Mouse (Mus musculus): ENCODE data around the gene Galnt14.

The Galnt14 gene

DNA sequence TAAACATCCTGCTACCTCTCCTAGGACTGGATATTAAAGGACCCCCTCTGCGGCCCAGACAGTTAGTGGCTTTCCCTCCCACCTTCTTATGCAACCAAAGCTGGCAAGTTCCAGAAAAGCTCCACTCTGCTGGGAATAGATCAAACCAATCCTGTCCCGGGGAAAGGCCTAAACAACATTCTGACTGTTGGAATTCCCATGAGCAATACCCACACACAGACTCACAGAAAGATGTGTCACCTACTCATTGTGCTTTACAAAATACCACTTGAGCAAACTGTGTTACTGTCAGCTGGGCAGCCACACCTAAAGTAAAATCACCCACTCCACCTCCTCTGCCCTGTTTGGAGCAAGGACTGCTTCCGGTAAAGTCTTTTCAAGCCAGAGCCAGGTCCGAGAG, 207.6 kb downstream of the Galnt14 start:
- DNase-seq: no peak

DNA sequence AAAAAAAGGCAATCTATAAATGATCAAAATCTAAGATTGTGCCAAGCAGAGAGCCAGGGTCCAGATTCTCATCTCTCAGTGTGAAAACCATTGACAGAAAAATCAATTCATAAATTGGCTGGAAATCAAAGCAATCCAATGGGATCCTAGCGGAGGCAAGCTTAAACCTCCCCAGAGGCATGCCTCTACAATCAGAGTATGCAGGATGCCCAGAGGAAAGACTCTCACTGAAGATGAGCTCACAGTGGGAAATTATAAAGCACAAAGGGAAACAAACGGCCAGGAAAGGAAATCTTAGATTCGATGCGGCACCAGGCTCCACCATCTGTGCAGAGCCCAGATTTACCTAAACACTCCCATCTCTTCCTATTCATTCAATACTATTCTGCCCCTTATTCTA, 220.7 kb downstream of the Galnt14 start:
- DNase-seq: no peak

DNA sequence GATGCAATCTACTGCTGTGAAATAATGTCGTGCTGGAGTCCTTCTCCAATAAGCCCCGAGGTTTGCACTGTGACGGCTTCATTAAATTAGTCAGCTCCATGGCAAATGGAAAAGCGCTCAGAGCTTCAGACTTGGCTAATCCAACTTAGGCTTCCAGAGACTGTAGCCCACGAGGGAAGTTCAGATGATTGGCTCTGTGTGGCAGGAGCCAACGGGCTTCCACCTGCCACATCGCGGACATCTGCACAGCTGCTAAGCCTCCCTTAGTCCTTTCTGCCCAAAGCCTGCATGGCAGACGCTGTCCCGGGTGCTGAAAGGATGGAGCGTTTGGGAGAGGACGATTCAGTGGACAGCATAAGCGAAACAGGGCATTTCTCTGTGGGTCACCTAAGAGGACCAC, 222.5 kb downstream of the Galnt14 start:
- no peak for DNase-seq

DNA sequence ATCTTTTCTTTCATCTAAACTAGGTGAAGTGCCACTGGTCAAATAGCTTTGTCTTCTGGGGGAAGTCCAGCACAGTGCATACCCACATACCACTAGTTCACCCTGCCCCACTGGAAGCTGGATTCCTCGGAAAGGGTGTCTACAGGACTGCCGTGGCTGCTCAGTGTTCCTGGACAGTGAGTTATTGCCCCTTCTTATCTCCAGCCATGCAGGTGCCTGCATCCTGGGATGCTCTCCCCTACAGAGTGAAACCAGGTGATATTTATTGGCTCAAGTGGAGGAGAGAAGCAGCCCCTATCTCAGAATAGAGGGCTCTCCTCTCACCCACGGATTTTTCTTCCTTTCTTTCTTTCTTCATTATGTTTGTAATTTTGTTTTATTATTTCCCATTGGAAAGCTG, 222.9 kb downstream of the Galnt14 start:
- no peak for DNase-seq

DNA sequence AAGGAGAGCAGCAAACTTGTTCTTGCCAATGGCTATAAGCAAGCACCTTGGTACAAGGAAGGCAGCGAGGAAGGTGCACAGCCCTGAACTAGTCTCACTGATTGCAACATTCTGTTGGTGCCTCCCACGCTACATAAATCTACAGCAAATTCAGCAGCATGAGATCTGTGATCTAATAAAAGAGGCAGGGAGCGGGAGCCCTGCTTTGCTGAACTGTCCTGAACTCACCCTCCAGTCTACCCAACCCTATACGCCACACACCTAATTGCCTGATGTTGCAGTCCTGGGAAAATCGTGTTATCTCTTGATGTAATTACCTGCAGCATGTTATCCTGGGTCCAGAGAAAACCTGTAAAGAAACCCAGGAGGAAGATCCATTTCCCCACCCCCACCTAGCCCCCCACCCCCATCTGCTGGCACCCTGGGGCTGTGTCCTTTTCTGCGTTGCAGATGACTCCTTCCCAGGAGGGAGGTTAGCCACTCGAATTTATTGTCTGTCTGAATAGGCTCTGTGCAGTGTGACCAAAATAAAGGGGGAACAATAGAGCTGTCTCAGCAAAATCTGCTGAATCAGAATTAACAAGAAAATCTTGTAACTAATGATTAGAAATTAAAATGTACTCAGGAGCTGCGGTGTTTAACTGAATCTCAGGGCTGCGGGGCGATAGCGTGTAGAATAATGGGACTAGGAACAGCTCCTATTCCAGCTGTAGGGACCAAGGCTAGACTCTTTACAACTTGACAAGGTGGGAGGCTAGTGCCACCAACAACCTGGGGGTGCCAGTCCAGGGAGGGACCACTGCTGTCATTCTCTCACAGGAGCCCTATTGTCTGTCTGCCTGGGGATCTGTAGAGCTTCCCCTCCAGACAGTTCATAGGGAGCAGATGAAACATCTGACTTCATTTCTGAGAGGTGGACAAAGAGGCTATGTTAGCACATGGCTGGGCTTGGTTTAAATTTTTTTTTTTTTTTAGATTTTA, 232.9 kb downstream of the Galnt14 start:
- no peak for DNase-seq

DNA sequence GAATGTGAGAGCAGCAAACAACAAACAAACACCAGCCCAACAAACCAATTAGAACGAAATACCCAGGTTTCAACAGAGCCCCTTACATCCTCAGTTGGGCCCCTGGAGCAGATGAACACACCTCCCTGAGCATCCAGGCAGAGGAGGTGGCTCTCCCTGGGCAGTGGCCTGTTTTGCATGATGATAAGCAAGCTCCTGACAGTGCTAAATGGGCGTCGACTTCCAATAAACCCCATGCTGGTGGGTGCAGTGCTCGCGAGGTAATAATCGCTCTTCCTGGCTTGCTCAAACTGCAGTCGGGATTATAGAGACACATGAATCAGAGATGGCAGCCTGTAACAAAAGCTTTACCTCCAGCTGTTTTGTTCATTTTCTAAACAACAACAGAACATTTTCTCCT, 235.9 kb downstream of the Galnt14 start:
- no peak for DNase-seq

DNA sequence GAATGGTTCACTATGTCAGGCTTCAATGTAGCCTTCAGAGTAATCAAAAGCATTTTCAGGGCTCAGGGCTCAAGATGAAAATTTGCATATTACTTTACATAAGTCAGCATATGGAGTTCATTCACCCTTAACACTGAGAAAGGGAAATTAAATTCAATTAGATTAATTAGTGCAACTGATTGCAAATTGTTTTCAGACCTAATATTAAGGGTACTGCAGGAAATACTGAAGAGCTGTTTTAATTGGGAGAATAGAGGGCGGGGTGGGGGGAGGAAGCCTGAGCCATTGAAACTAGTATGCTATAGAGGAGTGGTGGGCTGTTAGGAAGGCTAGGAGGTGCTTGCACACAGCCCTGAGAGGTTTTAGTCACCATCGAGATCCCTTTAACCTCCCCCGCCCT, 237.2 kb downstream of the Galnt14 start:
- DNase-seq: no peak

DNA sequence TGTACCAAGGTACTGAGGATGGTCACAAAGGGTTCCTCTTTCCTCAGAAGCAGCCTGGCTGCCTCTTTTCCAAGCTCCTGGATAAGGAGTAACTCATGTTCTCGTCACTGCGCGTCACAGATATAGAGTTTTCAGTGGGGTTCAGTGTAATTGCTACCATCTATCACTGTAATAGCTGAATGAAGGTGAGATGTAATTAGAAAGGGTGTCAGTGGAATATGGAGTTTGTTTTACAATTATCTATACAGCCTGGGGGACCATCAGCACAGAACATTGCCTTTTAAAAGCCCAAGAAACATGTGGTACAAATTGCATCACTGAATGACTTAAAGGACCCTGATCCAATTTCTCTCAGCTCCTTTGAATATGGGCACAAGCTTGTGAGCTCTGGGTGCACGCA, 249.4 kb downstream of the Galnt14 start:
- no peak for DNase-seq

DNA sequence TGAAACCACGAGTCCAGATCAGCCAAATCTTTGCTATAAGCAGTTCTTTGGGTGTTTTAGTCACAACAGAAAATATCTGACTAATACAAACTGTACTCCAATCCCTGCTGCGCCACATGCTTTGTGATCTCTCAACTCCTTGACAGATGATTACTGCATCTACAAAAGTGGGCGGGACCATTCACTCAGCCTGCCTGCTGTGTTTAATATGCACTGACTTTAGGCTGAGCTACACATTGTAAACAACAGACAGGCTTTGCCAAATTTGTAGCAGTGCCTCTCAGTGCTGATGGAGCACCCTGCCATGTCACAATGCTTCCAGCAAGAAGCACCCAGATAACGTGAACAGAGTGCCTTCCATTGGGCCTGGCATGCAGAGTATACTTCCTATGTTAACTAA, 251.5 kb downstream of the Galnt14 start:
- DNase-seq: no peak

DNA sequence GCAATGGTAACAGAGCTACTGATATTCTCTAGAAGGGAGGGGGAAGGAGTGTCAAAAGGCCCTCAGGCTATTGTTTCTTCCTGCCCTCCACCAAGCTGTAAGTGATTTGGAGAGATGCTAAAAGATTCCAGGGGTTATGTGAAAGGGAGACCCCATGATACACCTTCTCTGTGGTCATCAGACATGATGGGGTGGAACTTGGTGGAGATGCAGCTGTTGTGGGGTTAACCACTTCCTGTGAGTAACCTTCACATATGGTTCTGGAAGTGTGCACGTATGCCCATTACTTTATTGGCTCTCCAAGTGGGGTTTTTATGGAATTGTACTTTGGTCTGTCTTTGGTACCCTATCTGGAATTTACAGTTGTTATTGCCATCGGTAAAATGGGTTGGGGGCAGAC, 253.7 kb downstream of the Galnt14 start:
- DNase-seq: no peak

DNA sequence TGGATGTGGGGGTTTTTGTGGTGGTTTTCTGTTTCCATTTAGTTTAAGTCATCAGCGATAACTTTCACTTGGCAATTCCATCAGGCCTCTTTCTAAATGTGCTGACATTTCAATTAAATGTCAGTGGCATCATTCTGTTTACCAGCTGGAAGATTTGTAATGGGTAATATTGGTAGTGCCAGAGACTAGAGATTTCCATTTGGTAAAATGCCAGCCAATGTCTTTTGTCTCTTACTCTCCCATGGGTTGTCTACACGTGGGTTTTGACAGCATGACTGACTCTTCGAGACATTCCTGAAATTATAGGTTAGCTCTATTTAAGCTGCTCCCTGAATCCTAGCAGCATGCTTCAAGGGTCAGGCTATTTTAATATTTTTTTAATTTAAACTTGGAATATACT, 256.6 kb downstream of the Galnt14 start:
- no peak for DNase-seq

DNA sequence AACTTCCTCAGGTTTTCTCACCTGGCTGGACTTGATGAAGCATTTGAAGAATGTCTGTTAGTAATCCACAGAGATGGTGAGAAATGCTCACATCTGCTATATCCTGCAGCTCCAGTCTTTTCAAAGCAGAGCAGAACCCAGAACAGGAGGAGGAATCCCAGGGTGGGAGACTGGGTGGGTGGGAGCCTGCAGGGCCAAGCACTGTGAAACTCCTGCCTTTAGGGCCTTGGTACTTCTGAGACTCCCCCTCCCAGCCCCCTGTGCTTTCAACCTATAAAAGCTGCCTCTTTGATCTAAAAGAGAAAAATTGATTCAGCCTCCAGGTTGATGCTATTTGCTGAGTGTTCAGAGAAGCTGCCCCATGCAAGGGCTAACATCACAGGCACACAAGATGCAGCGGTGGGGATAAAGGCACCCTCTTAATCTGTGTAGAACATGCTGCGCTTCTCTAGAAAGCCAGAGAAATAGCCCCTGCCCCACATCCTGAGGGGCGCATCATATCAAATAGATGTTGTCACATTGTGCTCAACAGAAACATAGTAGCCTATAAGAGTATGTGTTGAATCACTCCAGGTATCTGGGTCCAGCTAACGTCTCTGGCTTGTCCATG, 258.0 kb downstream of the Galnt14 start:
- DNase-seq: no peak

DNA sequence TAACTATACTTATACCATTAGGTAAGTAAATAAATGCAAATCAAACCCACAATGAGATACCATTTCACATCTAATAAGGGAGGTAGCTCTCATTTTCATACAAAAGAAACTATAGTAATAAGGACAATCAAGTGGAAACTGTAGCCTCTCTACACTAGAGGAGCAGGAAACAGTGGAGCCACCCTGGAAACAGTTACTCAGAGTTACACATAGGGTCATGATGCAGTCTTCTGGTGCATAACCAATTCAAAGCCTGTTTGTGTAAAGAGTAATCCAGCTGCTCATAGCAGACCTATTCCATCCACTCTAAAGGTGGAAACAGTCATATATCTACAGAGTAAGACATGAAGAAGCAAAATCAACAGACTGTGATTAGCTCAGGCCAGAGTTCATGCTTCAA, 261.1 kb downstream of the Galnt14 start:
- no peak for DNase-seq

All from spleen, adult 18-20 months (tissue).